In the genomic region with DNA sequence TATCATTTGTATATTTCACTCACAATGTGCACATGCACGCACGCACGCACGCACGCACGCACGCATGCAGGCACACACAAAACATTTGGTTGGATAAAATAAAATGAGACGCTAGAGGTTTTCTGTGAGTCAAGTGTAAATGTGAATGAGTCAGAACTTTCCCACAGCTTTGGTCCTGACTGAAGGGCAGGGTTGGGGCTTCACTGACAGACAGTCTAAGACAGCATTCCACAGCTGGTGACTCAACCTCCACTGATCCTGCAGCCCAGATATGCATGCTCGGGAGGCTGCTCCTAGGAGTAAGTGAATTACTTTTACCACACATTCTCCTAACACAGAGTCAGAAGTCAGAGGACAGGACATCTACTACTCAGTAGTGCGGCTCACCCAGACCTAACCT, we compare ENCODE assay signal across 19 mouse cellular contexts.
DNase-seq lines count a peak whose midpoint lies in the region; ATAC-seq and TF ChIP-seq lines count a peak whose summit lies in the region.
"Had no signal": no experiment of that assay in that cellular context is flagged by ENCODE, and none has a peak within 500 bp of the region (broad histone marks: within the 10 kb centered on the region; RNA-seq: fewer than 3 reads in every experiment).

No protein-coding gene starts in this region.

- H3K27ac ChIP-seq in stomach, postnatal 0 days (replicated peaks) = no peak overlapping the region
- H3K27ac ChIP-seq: embryonic facial prominence, embryonic 15.5 days; hindbrain, postnatal 0 days; limb, embryonic 13.5 days; lung, embryonic 15.5 days had no signal

- no peaks in the 10 kb centered on the region for H3K27me3 ChIP-seq in stomach, postnatal 0 days (ENCODE audit: control insufficient read depth, insufficient read depth, low read length)
- H3K27me3 ChIP-seq: embryonic facial prominence, embryonic 15.5 days; limb, embryonic 13.5 days; lung, embryonic 15.5 days had no signal

- H3K4me3 ChIP-seq in stomach, postnatal 0 days (ENCODE audit: low read depth, low read length) = no peak overlapping the region
- H3K4me3 ChIP-seq in lung, adult 2 months (replicated peaks; ENCODE audit: extremely low read depth, low read depth, low read length) = no peak overlapping the region
- H3K4me3 ChIP-seq: embryonic facial prominence, embryonic 15.5 days; limb, embryonic 13.5 days; lung, embryonic 15.5 days had no signal

- no peaks in the 10 kb centered on the region for H3K36me3 ChIP-seq in stomach, postnatal 0 days (ENCODE audit: control insufficient read depth, insufficient read depth, low read length)
- H3K36me3 ChIP-seq: embryonic facial prominence, embryonic 15.5 days; limb, embryonic 13.5 days; lung, embryonic 15.5 days had no signal

- peak; percentile 77 for DNase-seq in adrenal gland, adult 2 months
- no peak for DNase-seq in adrenal gland, postnatal 10 days
- DNase-seq in ovary, adult 18-20 months (ENCODE audit: low spot score) = peak; percentile 20
- no peak for DNase-seq in ovary, postnatal 10 days (ENCODE audit: low spot score)
- peak; percentile 33 for DNase-seq in adrenal gland, postnatal 25 days
- DNase-seq in stomach, postnatal 0 days (ENCODE audit: low spot score) = no peak
- DNase-seq in left cerebral cortex, adult 18-20 months (ENCODE audit: low spot score in 2 of 2) = no peak
- DNase-seq in lung, adult 2 months = no peak
- DNase-seq: B cell, adult 2 months; cerebellum, postnatal 25 days; forebrain, postnatal 0 days; gastrocnemius, postnatal 25 days; heart, postnatal 14 days; kidney, postnatal 10 days; thymus, postnatal 36 days had no signal

- no peak for TF ChIP-seq CTCF in stomach, postnatal 0 days (IDR thresholded peaks at IDR 0.05; ENCODE audit: low read depth)
- TF ChIP-seq CTCF in lung, adult 2 months (IDR thresholded peaks at IDR 0.05; ENCODE audit: insufficient read depth, low read length) = no peak

- ATAC-seq in stomach, postnatal 0 days (ENCODE audit: low FRiP score, low TSS enrichment) = peak; percentile 79; the same call in 1 of the 2 replicates
- ATAC-seq: forebrain, postnatal 0 days; hindbrain, postnatal 0 days had no signal

- no peak overlapping the region for H3K4me2 ChIP-seq in stomach, postnatal 0 days (replicated peaks; ENCODE audit: low read depth)
- H3K4me2 ChIP-seq: embryonic facial prominence, embryonic 15.5 days; limb, embryonic 13.5 days; lung, embryonic 15.5 days had no signal

- H3K9me3 ChIP-seq in stomach, postnatal 0 days (ENCODE audit: control insufficient read depth, low read length) = no peaks in the 10 kb centered on the region
- H3K9me3 ChIP-seq: embryonic facial prominence, embryonic 15.5 days; limb, embryonic 13.5 days; lung, embryonic 15.5 days had no signal

- no peak overlapping the region for H3K9ac ChIP-seq in stomach, postnatal 0 days (ENCODE audit: low read length)
- H3K9ac ChIP-seq: embryonic facial prominence, embryonic 15.5 days; forebrain, postnatal 0 days; limb, embryonic 13.5 days; lung, embryonic 15.5 days had no signal

- TF ChIP-seq POLR2A in lung, adult 2 months (IDR thresholded peaks at IDR 0.05; ENCODE audit: borderline replicate concordance, extremely low read depth, low read depth, low read length) = no peak

- WGBS in stomach, postnatal 0 days = 63% methylated on average over 10 of the region's 10 CpGs
- 73% methylated on average over 10 of the region's 10 CpGs for WGBS in lung, adult 2 months

- no peak for TF ChIP-seq EP300 in stomach, postnatal 0 days (optimal IDR thresholded peaks at IDR 0.05)

- H3K4me1 ChIP-seq in stomach, postnatal 0 days (replicated peaks; ENCODE audit: control insufficient read depth, insufficient read depth) = peaks cover 9% of the 10 kb centered on the region; the same call in 1 of the 2 replicates
- peaks cover 18% of the 10 kb centered on the region for H3K4me1 ChIP-seq in lung, adult 2 months (ENCODE audit: control insufficient read depth, insufficient read depth, low read length)

Comparison
In these comparisons a context has a peak if more than half of its experiments do, and no peak if none do; other contexts are left out.
1. DNase-seq: peak in adrenal gland, adult 2 months (single experiment), ovary, adult 18-20 months (single experiment) and adrenal gland, postnatal 25 days (single experiment); none in adrenal gland, postnatal 10 days (single experiment), ovary, postnatal 10 days (single experiment), stomach, postnatal 0 days (single experiment), left cerebral cortex, adult 18-20 months (0 of 2) and lung, adult 2 months (single experiment).